1 mouse cellular context compared by ENCODE assay signal in genomic region chr1:74359952-74360517, GRCm38 (mm10).
TF ChIP-seq lines count a peak whose summit lies in the region.

No protein-coding gene starts in this region.

TF ChIP-seq in CH12.LX, 34 proteins besides CTCF, POLR2A, EP300 and RAD21:
- TF ChIP-seq CHD1 (IDR thresholded peaks at IDR 0.05; ENCODE audit: low read depth, low read length) = no peak
- TF ChIP-seq RCOR1 (conservative IDR thresholded peaks at IDR 0.05; ENCODE audit: low read depth, low read length) = no peak
- TF ChIP-seq POLR2AphosphoS2 (IDR thresholded peaks at IDR 0.05; ENCODE audit: low read depth, low read length) = no peak
- TF ChIP-seq ZKSCAN1 (IDR thresholded peaks at IDR 0.05; ENCODE audit: borderline replicate concordance, low read depth, low read length) = no peak
- TF ChIP-seq UBTF (IDR thresholded peaks at IDR 0.05; ENCODE audit: low read depth, low read length) = no peak
- TF ChIP-seq ELF1 (IDR thresholded peaks at IDR 0.05; ENCODE audit: low read depth, low read length) = peak; percentile 75
- 0 out of 2 replicates have a peak, but pooled peaks have one; percentile 2 for TF ChIP-seq CHD2 (IDR thresholded peaks at IDR 0.05; ENCODE audit: low read length)
